ENCODE assay signal across 23 mouse cellular contexts in the genomic region with DNA sequence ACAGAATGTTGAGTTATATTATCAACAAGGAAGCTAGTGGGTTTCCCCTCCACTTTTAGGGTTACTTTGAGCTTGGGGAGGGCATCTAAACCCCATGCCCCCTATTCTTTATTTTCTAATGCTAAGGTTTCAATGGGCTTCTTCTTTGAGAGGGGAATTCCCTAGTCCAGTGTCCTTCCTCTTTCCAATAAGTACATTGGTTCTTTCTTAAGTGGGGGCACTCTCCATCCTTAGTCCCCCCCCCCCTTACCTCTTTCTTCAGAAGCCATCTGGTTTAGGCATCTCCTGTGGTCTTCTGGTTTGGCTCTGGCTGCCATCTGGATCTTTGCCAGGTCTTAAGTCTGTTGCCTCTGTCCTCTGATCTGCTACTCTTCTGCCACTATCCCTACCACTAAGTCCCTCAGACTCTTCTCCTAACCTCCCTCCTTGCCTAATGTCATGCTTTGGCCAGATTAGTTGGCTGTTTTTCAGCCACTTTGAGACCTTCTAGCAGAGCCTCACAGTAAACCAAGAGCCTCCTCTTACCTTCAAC.
"Had no signal": no experiment of that assay in that cellular context is flagged by ENCODE, and none has a peak within 500 bp of the region (broad histone marks: within the 10 kb centered on the region; RNA-seq: fewer than 3 reads in every experiment).

No protein-coding gene starts in this region.

- H3K4me2 ChIP-seq: limb, embryonic 12.5 days; limb, embryonic 15.5 days; liver, embryonic 11.5 days; lung, embryonic 14.5 days; midbrain, embryonic 11.5 days; midbrain, embryonic 15.5 days; neural tube, embryonic 13.5 days; stomach, embryonic 15.5 days had no signal

- H3K4me1 ChIP-seq: limb, embryonic 12.5 days; limb, embryonic 15.5 days; midbrain, embryonic 15.5 days; neural tube, embryonic 13.5 days; stomach, embryonic 15.5 days had no signal

- H3K27me3 ChIP-seq: limb, embryonic 12.5 days; limb, embryonic 15.5 days; megakaryocyte, embryonic 14.5 days; midbrain, embryonic 15.5 days; neural tube, embryonic 13.5 days; stomach, embryonic 15.5 days had no signal

- DNase-seq: kidney, adult 2 months; kidney, postnatal 25 days; layer of hippocampus, postnatal 36 days; liver, postnatal 0 days; lung, embryonic 14.5 days; right cerebral cortex, adult 18-20 months; right cerebral cortex, postnatal 14 days; right cerebral cortex, postnatal 4 days; thymus, postnatal 25 days had no signal

- H3K9ac ChIP-seq: limb, embryonic 12.5 days; limb, embryonic 15.5 days; liver, embryonic 14.5 days; liver, postnatal 0 days; lung, embryonic 14.5 days; midbrain, embryonic 15.5 days; neural tube, embryonic 13.5 days; stomach, embryonic 15.5 days had no signal

- H3K36me3 ChIP-seq: limb, embryonic 12.5 days; limb, embryonic 15.5 days; midbrain, embryonic 15.5 days; neural tube, embryonic 13.5 days; stomach, embryonic 15.5 days had no signal

- H3K9me3 ChIP-seq: limb, embryonic 12.5 days; limb, embryonic 15.5 days; megakaryocyte, embryonic 14.5 days; midbrain, embryonic 15.5 days; neural tube, embryonic 13.5 days; stomach, embryonic 15.5 days had no signal

- ATAC-seq: intestine, postnatal 0 days; liver, postnatal 0 days; lung, postnatal 0 days; midbrain, embryonic 15.5 days had no signal

- H3K4me3 ChIP-seq: layer of hippocampus, adult 2 months; limb, embryonic 12.5 days; limb, embryonic 15.5 days; midbrain, embryonic 15.5 days; neural tube, embryonic 13.5 days; stomach, embryonic 15.5 days had no signal

- H3K27ac ChIP-seq: kidney, postnatal 0 days; layer of hippocampus, adult 2 months; limb, embryonic 12.5 days; limb, embryonic 15.5 days; liver, embryonic 14.5 days; macrophage; midbrain, embryonic 15.5 days; neural tube, embryonic 13.5 days; stomach, embryonic 15.5 days had no signal
